Mouse (Mus musculus): ENCODE measurements around the gene Krtap28-13. TPM values are rescaled to one million over a fixed set of nuclear protein-coding genes. Genes with fewer than 3 reads are reported as not detected.

The Krtap28-13 gene
- not detected in 2 replicates for polyA plus RNA-seq (2012; rRNA removed)

DNA sequence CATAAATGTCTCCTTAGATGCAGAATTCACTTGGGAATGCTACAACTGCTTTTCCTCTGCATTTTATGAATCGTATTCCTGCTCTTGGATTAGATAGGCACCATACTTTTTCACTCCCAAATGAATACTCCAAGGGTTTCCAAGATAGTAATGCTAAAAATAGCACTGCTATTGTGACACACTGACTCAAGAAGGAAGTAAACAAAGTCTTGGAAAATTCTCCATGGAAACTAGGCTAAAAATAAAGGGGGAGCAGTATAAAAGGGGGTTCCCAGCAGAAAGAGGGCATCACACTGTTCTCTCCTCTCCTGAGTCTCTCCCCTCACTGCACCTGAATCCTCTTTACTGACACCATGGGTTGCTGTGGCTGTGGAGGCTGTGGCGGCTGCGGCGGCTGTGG is at the start of gene Krtap28-13:
Gene Krtap28-13 (plus strand): TSS at position 288 of the 400 bp plus-strand sequence.

DNA sequence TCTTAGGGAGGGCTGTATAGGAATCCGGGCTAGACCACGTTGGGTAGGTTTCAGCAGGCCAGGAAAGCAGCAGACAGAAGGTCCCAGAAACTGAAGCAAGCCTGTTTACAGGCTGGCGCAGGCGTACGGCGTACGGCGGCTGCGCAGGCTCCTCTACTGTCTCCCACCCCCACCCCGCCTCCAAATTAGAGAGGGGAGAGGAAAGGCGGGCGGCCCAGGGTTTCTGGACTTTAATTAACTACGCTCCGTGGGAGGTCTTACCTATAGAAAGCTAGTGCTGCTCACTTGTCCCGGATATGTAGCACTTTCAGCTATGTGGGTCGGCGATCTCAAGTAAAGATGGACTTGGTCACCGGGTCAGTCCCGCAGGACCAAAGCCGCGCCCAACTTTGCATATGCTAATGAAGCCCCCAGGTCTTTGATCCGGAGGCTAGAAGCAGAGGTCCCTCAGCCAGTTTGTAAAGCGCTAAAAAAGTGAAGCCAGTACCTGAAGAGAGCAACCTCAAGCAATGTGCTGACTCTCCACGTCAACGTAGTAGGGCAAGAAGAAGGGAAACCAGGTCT is 22.5 kb upstream of the Krtap28-13 start, which contains the start of gene Slc19a3:
Gene Slc19a3 (minus strand): TSS at position 340 of the 564 bp plus-strand sequence.

DNA sequence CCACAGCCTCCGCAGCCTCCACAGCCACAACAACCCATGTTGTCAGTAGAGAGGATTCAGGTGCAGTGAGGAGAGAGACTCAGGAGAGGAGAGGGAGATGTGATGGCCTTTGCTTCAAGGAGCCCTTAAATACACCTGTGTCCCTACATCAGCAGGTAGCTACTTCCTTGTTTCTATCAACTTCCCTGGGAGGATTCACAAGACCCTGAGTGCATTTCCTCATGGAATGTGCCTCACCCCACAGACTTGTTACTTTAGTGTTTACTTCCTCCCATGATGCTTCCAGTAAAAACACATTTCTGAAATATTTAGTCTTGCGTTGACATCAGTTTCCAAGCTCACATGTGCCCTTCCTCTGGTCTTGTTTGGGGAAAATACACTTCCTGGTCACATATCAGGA is 18.4 kb upstream of the Krtap28-13 start, which contains the start of gene Krtap28-10:
Gene Krtap28-10 (minus strand): TSS at position 101 of the 400 bp plus-strand sequence.

DNA sequence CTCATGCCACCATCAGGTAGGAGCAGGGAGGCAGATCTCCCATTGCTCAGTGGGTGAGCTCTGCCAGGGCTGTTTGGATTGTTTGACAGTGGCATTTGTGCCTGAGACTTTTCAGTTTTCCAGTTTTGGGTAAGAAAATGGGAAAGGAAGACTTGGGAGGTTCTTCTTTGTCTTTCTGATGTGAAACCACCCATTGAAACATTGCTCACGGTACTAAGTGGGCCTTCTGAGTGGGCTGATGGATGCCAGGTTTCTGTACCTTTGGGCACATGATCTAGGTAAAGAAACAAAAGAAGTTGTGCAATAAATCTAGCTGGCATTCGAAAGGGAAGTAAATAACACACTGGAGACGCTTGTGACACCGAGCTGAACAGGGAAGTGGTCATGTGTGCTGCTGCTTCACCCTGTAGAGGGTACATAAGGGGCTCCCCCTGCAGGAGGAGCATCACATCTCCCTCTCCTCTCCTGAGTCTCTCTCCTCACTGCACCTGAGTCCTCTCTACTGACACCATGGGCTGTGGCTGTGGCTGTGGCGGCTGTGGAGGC is 15.8 kb upstream of the Krtap28-13 start, which contains the start of gene Gm47969:
Gene Gm47969 (plus strand): TSS at position 51 of the 546 bp plus-strand sequence.

DNA sequence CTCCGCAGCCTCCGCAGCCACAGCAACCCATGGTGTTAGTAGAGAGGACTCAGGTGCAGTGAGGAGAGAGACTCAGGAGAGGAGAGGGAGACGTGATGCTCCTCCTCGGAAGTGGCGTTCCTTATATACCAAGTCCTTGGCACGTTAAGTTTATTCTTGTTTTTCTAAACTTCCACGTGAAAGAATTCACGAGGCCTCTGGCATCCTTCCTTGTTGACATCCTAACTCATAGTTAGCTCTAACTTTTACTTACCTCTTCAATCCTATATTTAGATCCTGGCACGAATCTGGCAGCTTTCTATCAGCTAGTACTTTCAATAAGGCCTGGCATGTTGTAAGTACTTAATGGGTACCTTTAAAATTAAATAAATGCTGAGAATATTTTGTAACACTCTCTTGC is 1.5 kb upstream of the Krtap28-13 start, which contains the start of gene A030005K14Rik:
Gene A030005K14Rik (minus strand): TSS at position 101 of the 400 bp plus-strand sequence.

Other genes starting within 250 kb of the Krtap28-13 start
- gene Agfg1, start 221.4 kb upstream of the Krtap28-13 start, polyA plus RNA-seq (2012; rRNA removed) = 37.8 and 46.2 TPM in 2 replicates
- 1.8 and 2.1 TPM in 2 replicates for gene A030005L19Rik, start 147.6 kb upstream of the Krtap28-13 start, polyA plus RNA-seq (2012; rRNA removed)
- gene A030014E15Rik, start 136.0 kb upstream of the Krtap28-13 start, polyA plus RNA-seq (2012; rRNA removed) = 0.09 TPM in 2 replicates
- gene Gm6217, start 129.5 kb upstream of the Krtap28-13 start, polyA plus RNA-seq (2012; rRNA removed) = not detected in 2 replicates
- gene A030003K21Rik, start 117.5 kb upstream of the Krtap28-13 start, polyA plus RNA-seq (2012; rRNA removed) = not detected in 2 replicates
- gene Gm7544, start 104.9 kb upstream of the Krtap28-13 start, polyA plus RNA-seq (2012; rRNA removed) = not detected in 2 replicates
- not detected in 2 replicates for gene Gm47955, start 100.6 kb upstream of the Krtap28-13 start, polyA plus RNA-seq (2012; rRNA removed)
- gene Gm47959, start 60.4 kb upstream of the Krtap28-13 start, polyA plus RNA-seq (2012; rRNA removed) = not detected in 2 replicates
- gene Slc19a3, start 22.5 kb upstream of the Krtap28-13 start, polyA plus RNA-seq (2012; rRNA removed) = 0.03 and 0.06 TPM in 2 replicates
- not detected in 2 replicates for gene Krtap28-10, start 18.4 kb upstream of the Krtap28-13 start, polyA plus RNA-seq (2012; rRNA removed)
- not detected in 2 replicates for gene Gm47969, start 16.0 kb upstream of the Krtap28-13 start, polyA plus RNA-seq (2012; rRNA removed)
- gene A030005K14Rik, start 1.6 kb upstream of the Krtap28-13 start, polyA plus RNA-seq (2012; rRNA removed) = not detected in 2 replicates
- gene Ccl20, start 55.8 kb downstream of the Krtap28-13 start, polyA plus RNA-seq (2012; rRNA removed) = 0.05 and 0.09 TPM in 2 replicates
- gene Daw1, start 98.8 kb downstream of the Krtap28-13 start, polyA plus RNA-seq (2012; rRNA removed) = 0.01 TPM in 1 of 2 replicates, not detected in the other